Mouse (Mus musculus) lung, adult 2 months (tissue): ENCODE data around the gene Cmtm6. TPM values are rescaled to one million over a fixed set of nuclear protein-coding genes. Genes with fewer than 3 reads are reported as not detected.
A peak's percentile ranks its signal among the peaks of the same experiment; 100 is the strongest.

Source experiments
- DNase-seq: peaks from one replicate; pipeline ENCODE4 v3.0.0; 2022
- H3K4me1 ChIP-seq: fragments of 200-500 bp; 2 replicates; pipeline ENCODE4 v1.6.1; 2011; ENCODE audit warnings: low read length; ENCODE audit not compliant: control insufficient read depth, insufficient read depth
- H3K4me3 ChIP-seq: fragments of 200-500 bp; replicated peaks from 2 replicates; pipeline ENCODE3; 2011; ENCODE audit warnings: low read depth, mild to moderate bottlenecking, control low read depth, low read length; ENCODE audit errors: extremely low read depth
- CTCF ChIP-seq: fragments of 200-500 bp; IDR thresholded peaks from 2 replicates; pipeline ENCODE4 v1.5.1; 2011; ENCODE audit warnings: mild to moderate bottlenecking, low read length, control low read depth; ENCODE audit not compliant: insufficient read depth
- POLR2A ChIP-seq: fragments of 200-500 bp; IDR thresholded peaks from 2 replicates; pipeline ENCODE4 v1.6.1; 2011; ENCODE audit warnings: low read depth, mild to moderate bottlenecking, control low read depth, low read length, borderline replicate concordance; ENCODE audit errors: extremely low read depth
- WGBS: fragments of 180-500 bp; shearing (Covaris S2); methylation state at CpG from one replicate; pipeline ENCODE4 v1.1.7; 2018; 5-methylcytosine and 5-hydroxymethylcytosine counted together
- polyA plus RNA-seq: library from polyadenylated mRNA; depleted of rRNA; stranded (reverse); fragments of >200 nt; gene quantifications from 2 replicates; pipeline ENCODE4 v1.2.3, GENCODE M21; 2012; rRNA removed

The Cmtm6 gene
- polyA plus RNA-seq, 1 experiment: 79.8 TPM

- no peak for DNase-seq
- 64% methylated on average over 7 of the region's 7 CpGs for WGBS
- Histone ChIP-seq H3K4me3 (no peak overlapping the region), H3K4me1 (no peaks in the 10 kb centered on the region)
- no peak for TF ChIP-seq CTCF
- no peak for TF ChIP-seq POLR2A
Measured at GRCm38 (mm10) chr9:114789557-114789956, 58.6 kb downstream of the Cmtm6 start.

- WGBS: 81% methylated on average over 8 of the region's 8 CpGs
- TF ChIP-seq CTCF (no peak), POLR2A (no peak)
- no peaks in the 10 kb centered on the region for H3K4me1 ChIP-seq
- no peak for DNase-seq
- H3K4me3 ChIP-seq: no peak overlapping the region
Measured at GRCm38 (mm10) chr9:114789989-114790388, 59.1 kb downstream of the Cmtm6 start.

DNA sequence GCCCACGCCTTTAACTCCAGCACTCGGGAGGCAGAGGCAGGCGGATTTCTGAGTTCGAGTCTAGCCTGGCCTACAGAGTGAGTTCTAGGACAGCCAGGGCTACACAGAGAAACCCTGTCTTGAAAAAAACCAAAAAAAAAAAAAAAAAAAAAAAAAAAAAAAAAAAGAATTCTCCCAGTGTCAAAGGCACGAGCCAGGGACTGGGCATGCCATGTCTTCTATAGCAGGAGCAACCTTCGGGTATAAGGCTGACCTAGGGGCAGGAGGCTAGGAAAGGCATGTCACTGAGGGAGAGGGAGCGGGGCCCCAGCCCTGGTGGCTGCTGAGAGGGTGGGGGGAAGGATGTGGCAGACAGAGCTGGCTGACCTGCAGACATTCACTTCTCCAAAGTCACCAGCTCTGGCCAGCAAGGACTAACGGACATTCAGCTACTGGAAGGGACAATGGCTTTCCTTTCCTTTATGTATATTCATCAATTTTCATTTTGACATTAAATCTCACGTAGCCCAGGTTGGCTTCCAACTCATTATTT is 62.9 kb downstream of the Cmtm6 start:
- no peak for DNase-seq
- no peak for TF ChIP-seq CTCF
- TF ChIP-seq POLR2A: no peak
- WGBS: 83% methylated on average over 9 of the region's 9 CpGs
- Histone ChIP-seq H3K4me3 (no peak overlapping the region), H3K4me1 (no peaks in the 10 kb centered on the region)

DNA sequence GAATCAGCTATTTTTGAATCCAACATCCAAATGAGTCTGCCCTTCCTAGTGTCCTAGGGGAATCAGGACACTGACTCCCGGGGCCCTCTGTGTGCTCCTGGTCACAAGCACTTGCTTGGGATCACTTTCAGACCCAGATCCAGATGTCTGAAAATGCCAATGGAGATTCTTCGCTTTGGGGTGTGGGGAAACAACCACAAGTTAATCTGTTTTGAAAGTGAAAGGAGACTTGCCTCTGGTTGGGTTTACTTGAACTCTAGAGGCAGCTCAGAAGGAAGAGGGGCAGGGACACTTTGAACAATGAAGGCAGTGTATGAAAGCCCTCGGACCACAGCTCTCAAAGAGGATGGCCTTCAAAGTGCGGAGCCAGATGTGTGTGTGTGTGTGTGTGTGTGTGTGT is 63.6 kb downstream of the Cmtm6 start:
- 68% methylated on average over 4 of the region's 4 CpGs for WGBS
- Histone ChIP-seq H3K4me1 (no peaks in the 10 kb centered on the region), H3K4me3 (no peak overlapping the region)
- no peak for TF ChIP-seq POLR2A
- TF ChIP-seq CTCF: no peak
- no peak for DNase-seq

DNA sequence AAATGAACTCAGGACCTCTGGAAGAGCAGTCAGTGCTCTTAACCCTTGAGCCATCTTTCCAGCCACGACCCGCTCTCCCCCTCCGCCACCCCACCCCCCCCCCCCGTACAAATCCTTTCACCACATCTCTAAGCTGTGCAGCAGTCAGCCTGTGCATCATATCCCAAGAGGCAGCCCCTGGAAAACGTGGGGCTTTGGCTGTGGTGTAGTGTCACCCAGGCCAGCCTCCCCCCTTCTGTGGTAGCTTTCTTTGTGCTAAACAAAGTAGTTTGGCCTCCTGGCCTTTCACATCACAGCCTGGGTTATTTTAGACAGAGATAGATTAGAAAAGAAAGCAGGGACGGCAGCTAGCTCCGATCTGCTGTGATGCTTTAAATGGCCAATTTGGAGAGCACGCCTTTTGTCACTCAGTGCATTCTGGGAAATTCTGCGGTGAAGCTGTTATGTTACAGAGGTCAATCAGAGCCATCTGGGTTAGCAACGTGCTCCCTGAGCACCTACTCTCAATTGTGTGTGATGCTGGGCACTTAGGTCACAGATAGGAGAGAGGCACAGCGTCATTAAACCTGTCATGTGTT is 65.6 kb downstream of the Cmtm6 start:
- no peak overlapping the region for H3K4me3 ChIP-seq
- no peak for DNase-seq
- no peaks in the 10 kb centered on the region for H3K4me1 ChIP-seq
- WGBS: 57% methylated on average over 11 of the region's 11 CpGs
- no peak for TF ChIP-seq POLR2A
- TF ChIP-seq CTCF: no peak

- peak; percentile 79 for DNase-seq
- Histone ChIP-seq H3K4me3 (no peak overlapping the region), H3K4me1 (no peaks in the 10 kb centered on the region)
- WGBS: 54% methylated on average over 11 of the region's 11 CpGs
- peak; percentile 86 for TF ChIP-seq CTCF
- no peak for TF ChIP-seq POLR2A
Measured at GRCm38 (mm10) chr9:114797329-114798004, 66.6 kb downstream of the Cmtm6 start.

DNA sequence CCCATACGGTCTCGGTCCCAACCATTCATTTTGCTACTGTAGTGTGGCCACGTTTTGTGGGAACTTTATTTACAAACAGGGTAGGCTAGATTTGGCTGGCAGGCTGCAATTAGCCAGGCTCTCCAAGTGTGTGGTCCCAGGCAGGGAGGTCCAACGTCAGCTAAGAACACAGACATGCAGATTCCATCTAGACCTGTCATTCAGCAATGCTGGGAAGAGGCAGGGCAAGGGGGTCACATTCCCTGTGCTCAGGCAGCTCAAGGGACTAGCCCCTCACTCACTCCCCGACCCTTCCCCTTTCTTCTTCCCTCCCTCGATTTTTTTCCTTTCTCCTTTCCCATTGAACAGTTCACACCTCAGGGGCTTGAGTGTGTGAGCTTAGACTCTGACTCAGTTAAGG is 67.9 kb downstream of the Cmtm6 start:
- no peak for DNase-seq
- 58% methylated on average over 6 of the region's 6 CpGs for WGBS
- no peaks in the 10 kb centered on the region for H3K4me1 ChIP-seq
- TF ChIP-seq CTCF (no peak), POLR2A (no peak)
- no peak overlapping the region for H3K4me3 ChIP-seq

Other genes with a start within 250 kb of the Cmtm6 start
- 0.69 and 0.75 TPM in 2 replicates for gene Ccr4, start 226.2 kb upstream of the Cmtm6 start, polyA plus RNA-seq
- not detected in 2 replicates for gene C130032M10Rik, start 215.4 kb upstream of the Cmtm6 start, polyA plus RNA-seq
- 0.05 and 0.08 TPM in 2 replicates for gene Trim71, start 166.7 kb upstream of the Cmtm6 start, polyA plus RNA-seq
- 23.0 and 28.9 TPM in 2 replicates for gene Cnot10, start 90.9 kb upstream of the Cmtm6 start, polyA plus RNA-seq
- 15.4 and 17.8 TPM in 2 replicates for gene Dync1li1, start 42.3 kb upstream of the Cmtm6 start, polyA plus RNA-seq
- gene Cmtm7, start 50.7 kb downstream of the Cmtm6 start, polyA plus RNA-seq: 86.0 and 88.9 TPM in 2 replicates
- gene Cmtm8, start 113.0 kb downstream of the Cmtm6 start, polyA plus RNA-seq: 151 and 179 TPM in 2 replicates
- 20.0 and 27.3 TPM in 2 replicates for gene Gpd1l, start 202.9 kb downstream of the Cmtm6 start, polyA plus RNA-seq
- gene Osbpl10, start 247.5 kb downstream of the Cmtm6 start, polyA plus RNA-seq: 6.4 and 7.1 TPM in 2 replicates